Mouse (Mus musculus): Measurements from ENCODE around the gene Selenoo.

GRCm38 (mm10) chr15:89147024-89147423, 58.1 kb downstream of the Selenoo start:
- TF ChIP-seq GATA1 (IDR thresholded peaks at IDR 0.05; ENCODE audit: borderline replicate concordance, low read length) (no peak), FLI1 (IDR thresholded peaks at IDR 0.05; ENCODE audit: low read length) (no peak)
